Mouse (Mus musculus): Measurements from ENCODE around the gene Fgf22. TPM values are rescaled to one million over a fixed set of nuclear protein-coding genes. Genes with fewer than 3 reads are reported as not detected.
A peak's percentile ranks its signal among the peaks of the same experiment; 100 is the strongest.

Fgf22 gene
- total and polyA plus RNA-seq, 2 experiments = not detected

- 86% methylated on average over 48 of the region's 52 CpGs for WGBS
- Histone ChIP-seq H3K27ac (replicated peaks; ENCODE audit: insufficient read depth, low read depth, low read length) (no peak overlapping the region), H3K4me1 (ENCODE audit: control insufficient read depth, insufficient read depth, low read length) (no peaks in the 10 kb centered on the region), H3K27me3 (ENCODE audit: control insufficient read depth, insufficient read depth, low read length) (no peaks in the 10 kb centered on the region), H3K9ac (ENCODE audit: low read depth, low read length) (no peak overlapping the region), H3K4me3 (ENCODE audit: insufficient read depth, low read depth, low read length) (no peak overlapping the region), H3K36me3 (ENCODE audit: control insufficient read depth, insufficient read depth, low read length) (peaks cover 23% of the 10 kb centered on the region), H3K79me2 (ENCODE audit: control insufficient read depth, insufficient read depth, low read length) (no peaks in the 10 kb centered on the region)
- TF ChIP-seq POLR2A (IDR thresholded peaks at IDR 0.05; ENCODE audit: extremely low read depth, insufficient read depth, low read length) (no peak), CTCF (IDR thresholded peaks at IDR 0.05; ENCODE audit: low read depth, low read length) (no peak)
- DNase-seq (ENCODE audit: extremely low read depth, low read depth, low spot score) = no peak
Measured at GRCm38 (mm10) chr10:79735361-79735760, 19.5 kb upstream of the Fgf22 start.

DNA sequence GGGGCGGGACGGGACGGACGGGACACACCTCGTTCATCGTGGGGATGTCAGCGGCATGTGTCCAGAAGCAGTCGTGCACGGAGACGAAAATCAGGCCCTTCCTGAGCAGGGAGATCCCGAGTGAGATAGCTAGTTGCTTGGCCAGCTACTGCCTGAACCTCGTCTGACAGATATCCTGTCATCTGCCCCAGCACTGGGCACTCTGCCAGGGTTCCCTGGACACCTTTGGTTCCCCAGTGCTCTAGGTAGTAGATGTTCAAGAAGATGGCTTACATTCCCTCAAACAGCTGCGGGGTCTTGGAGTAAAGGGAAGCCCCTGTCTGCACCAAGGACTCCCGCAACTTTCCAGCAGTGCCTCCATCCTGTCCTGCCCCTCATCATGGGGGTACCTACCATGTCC lies 18.2 kb upstream of the Fgf22 start:
- Histone ChIP-seq H3K9ac (ENCODE audit: low read depth, low read length) (no peak overlapping the region), H3K27ac (replicated peaks; ENCODE audit: insufficient read depth, low read depth, low read length) (no peak overlapping the region), H3K79me2 (ENCODE audit: control insufficient read depth, insufficient read depth, low read length) (no peaks in the 10 kb centered on the region), H3K4me1 (ENCODE audit: control insufficient read depth, insufficient read depth, low read length) (no peaks in the 10 kb centered on the region), H3K4me3 (ENCODE audit: insufficient read depth, low read depth, low read length) (no peak overlapping the region), H3K27me3 (ENCODE audit: control insufficient read depth, insufficient read depth, low read length) (no peaks in the 10 kb centered on the region), H3K36me3 (ENCODE audit: control insufficient read depth, insufficient read depth, low read length) (peaks cover 27% of the 10 kb centered on the region)
- TF ChIP-seq CTCF (IDR thresholded peaks at IDR 0.05; ENCODE audit: low read depth, low read length) (no peak), POLR2A (IDR thresholded peaks at IDR 0.05; ENCODE audit: extremely low read depth, insufficient read depth, low read length) (no peak)
- 87% methylated on average over 14 of the region's 14 CpGs for WGBS
- DNase-seq (ENCODE audit: extremely low read depth, low read depth, low spot score) = no peak

DNA sequence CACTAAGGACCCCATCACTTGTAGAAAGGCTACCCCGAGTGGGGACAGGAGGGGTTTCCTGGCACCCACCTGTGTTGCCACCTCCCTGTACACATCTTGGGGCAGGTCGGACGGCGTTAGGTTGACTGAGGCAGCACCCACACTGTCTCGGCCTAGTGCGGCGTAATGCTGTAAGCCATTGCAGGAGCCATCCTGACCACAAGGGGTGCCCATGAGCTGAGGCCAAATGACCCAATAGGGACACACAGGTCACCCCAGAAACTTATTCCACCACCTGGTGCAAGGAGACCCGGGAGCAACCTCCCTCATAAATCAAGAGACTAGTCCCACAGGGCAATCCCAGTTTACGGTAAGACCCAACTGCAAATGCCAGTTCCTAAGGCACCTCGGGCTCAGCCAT lies 16.6 kb upstream of the Fgf22 start:
- TF ChIP-seq CTCF (IDR thresholded peaks at IDR 0.05; ENCODE audit: low read depth, low read length) (peak; percentile 73), POLR2A (IDR thresholded peaks at IDR 0.05; ENCODE audit: extremely low read depth, insufficient read depth, low read length) (no peak)
- H3K27ac ChIP-seq (replicated peaks; ENCODE audit: insufficient read depth, low read depth, low read length) = no peak overlapping the region
- peaks cover 29% of the 10 kb centered on the region for H3K36me3 ChIP-seq (ENCODE audit: control insufficient read depth, insufficient read depth, low read length)
- H3K79me2 ChIP-seq (ENCODE audit: control insufficient read depth, insufficient read depth, low read length) = no peaks in the 10 kb centered on the region
- DNase-seq (ENCODE audit: extremely low read depth, low read depth, low spot score) = no peak
- no peaks in the 10 kb centered on the region for H3K27me3 ChIP-seq (ENCODE audit: control insufficient read depth, insufficient read depth, low read length)
- 97% methylated on average over 10 of the region's 10 CpGs for WGBS
- no peak overlapping the region for H3K9ac ChIP-seq (ENCODE audit: low read depth, low read length)
- H3K4me3 ChIP-seq (ENCODE audit: insufficient read depth, low read depth, low read length) = no peak overlapping the region
- no peaks in the 10 kb centered on the region for H3K4me1 ChIP-seq (ENCODE audit: control insufficient read depth, insufficient read depth, low read length)

- DNase-seq (ENCODE audit: extremely low read depth, low read depth, low spot score) = no peak
- H3K4me1 ChIP-seq (ENCODE audit: control insufficient read depth, insufficient read depth, low read length) = no peaks in the 10 kb centered on the region
- no peak overlapping the region for H3K27ac ChIP-seq (replicated peaks; ENCODE audit: insufficient read depth, low read depth, low read length)
- H3K27me3 ChIP-seq (ENCODE audit: control insufficient read depth, insufficient read depth, low read length) = no peaks in the 10 kb centered on the region
- H3K9ac ChIP-seq (ENCODE audit: low read depth, low read length) = no peak overlapping the region
- H3K36me3 ChIP-seq (ENCODE audit: control insufficient read depth, insufficient read depth, low read length) = peaks cover 29% of the 10 kb centered on the region
- no peak overlapping the region for H3K4me3 ChIP-seq (ENCODE audit: insufficient read depth, low read depth, low read length)
- 98% methylated on average over 28 of the region's 28 CpGs for WGBS
- H3K79me2 ChIP-seq (ENCODE audit: control insufficient read depth, insufficient read depth, low read length) = no peaks in the 10 kb centered on the region
- TF ChIP-seq POLR2A (IDR thresholded peaks at IDR 0.05; ENCODE audit: extremely low read depth, insufficient read depth, low read length) (no peak), CTCF (IDR thresholded peaks at IDR 0.05; ENCODE audit: low read depth, low read length) (no peak)
Measured at GRCm38 (mm10) chr10:79739234-79739633, 15.6 kb upstream of the Fgf22 start.

DNA sequence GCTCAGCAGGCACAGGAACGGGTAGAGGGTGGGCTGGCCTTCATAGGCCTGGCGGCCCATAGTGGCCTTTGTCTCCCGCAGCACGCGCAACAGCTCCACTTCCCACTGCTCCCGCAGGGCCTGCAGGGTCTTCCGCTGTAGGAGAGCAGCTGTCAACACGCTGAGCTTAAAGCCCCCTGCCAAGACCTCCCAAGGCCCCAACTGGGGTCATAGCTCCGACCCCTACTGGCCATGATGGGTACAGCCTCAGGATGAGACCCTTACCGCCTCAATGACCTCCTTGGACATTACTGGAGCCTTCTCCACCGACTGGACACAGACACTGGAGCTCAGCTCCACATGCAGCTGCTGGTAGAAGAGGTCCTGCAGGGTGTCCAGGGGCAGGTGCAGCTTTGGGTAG lies 14.0 kb upstream of the Fgf22 start:
- Histone ChIP-seq H3K27ac (replicated peaks; ENCODE audit: insufficient read depth, low read depth, low read length) (no peak overlapping the region), H3K27me3 (ENCODE audit: control insufficient read depth, insufficient read depth, low read length) (no peaks in the 10 kb centered on the region), H3K36me3 (ENCODE audit: control insufficient read depth, insufficient read depth, low read length) (peaks cover 26% of the 10 kb centered on the region), H3K79me2 (ENCODE audit: control insufficient read depth, insufficient read depth, low read length) (no peaks in the 10 kb centered on the region), H3K4me3 (ENCODE audit: insufficient read depth, low read depth, low read length) (no peak overlapping the region), H3K4me1 (ENCODE audit: control insufficient read depth, insufficient read depth, low read length) (peaks cover 2% of the 10 kb centered on the region), H3K9ac (ENCODE audit: low read depth, low read length) (no peak overlapping the region)
- DNase-seq (ENCODE audit: extremely low read depth, low read depth, low spot score) = no peak
- WGBS = 88% methylated on average over 11 of the region's 11 CpGs
- no peak for TF ChIP-seq POLR2A (IDR thresholded peaks at IDR 0.05; ENCODE audit: extremely low read depth, insufficient read depth, low read length)
- TF ChIP-seq CTCF (IDR thresholded peaks at IDR 0.05; ENCODE audit: low read depth, low read length) = peak; percentile 25; the same call in 1 of the 2 replicates

DNA sequence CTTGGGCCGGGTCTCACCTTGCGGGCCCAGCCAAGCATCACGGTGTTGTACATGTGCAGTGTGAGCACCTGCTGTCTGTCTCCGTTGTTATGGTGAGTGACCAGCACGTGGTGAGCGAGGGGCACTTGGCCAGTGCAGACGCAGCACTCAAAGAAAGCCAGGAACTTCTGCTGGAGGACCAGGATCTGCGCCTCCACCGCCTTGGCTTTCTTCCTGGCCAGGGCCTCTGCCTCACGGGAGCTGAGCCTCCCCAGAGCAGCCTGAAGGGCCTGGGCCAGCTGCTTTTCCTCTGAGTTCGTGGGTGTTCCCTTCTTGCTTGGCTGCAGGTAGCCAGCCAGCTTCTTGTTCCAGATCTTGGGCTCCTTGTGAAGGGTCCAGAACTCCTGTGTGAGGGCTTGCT lies 11.7 kb upstream of the Fgf22 start:
- Histone ChIP-seq H3K36me3 (ENCODE audit: control insufficient read depth, insufficient read depth, low read length) (peaks cover 10% of the 10 kb centered on the region), H3K27me3 (ENCODE audit: control insufficient read depth, insufficient read depth, low read length) (no peaks in the 10 kb centered on the region), H3K9ac (ENCODE audit: low read depth, low read length) (no peak overlapping the region), H3K4me1 (ENCODE audit: control insufficient read depth, insufficient read depth, low read length) (peaks cover 5% of the 10 kb centered on the region), H3K4me3 (ENCODE audit: insufficient read depth, low read depth, low read length) (no peak overlapping the region), H3K79me2 (ENCODE audit: control insufficient read depth, insufficient read depth, low read length) (no peaks in the 10 kb centered on the region), H3K27ac (replicated peaks; ENCODE audit: insufficient read depth, low read depth, low read length) (no peak overlapping the region)
- DNase-seq (ENCODE audit: extremely low read depth, low read depth, low spot score) = no peak
- no peak for TF ChIP-seq POLR2A (IDR thresholded peaks at IDR 0.05; ENCODE audit: extremely low read depth, insufficient read depth, low read length)
- TF ChIP-seq CTCF (IDR thresholded peaks at IDR 0.05; ENCODE audit: low read depth, low read length) = no peak
- WGBS = 92% methylated on average over 11 of the region's 11 CpGs

Data from liver, adult 2 months (tissue).